Mouse (Mus musculus) CH12.LX (cell line): ENCODE measurements at regions not wholly inside any gene's neighbourhood (a gene's known extent, or its start where the extent isn't known, plus 50 kb on each side); places are given as distances from the start of the nearest gene placed in this dataset.

Experiments
- DNase-seq: peaks from one replicate; pipeline ENCODE4 v3.0.0-alpha.2; 2013; ENCODE audit errors: extremely low read depth
- H3K27ac ChIP-seq: 2 replicates; pipeline ENCODE4 v1.5.1; 2012; ENCODE audit warnings: low read depth, mild to moderate bottlenecking, control low read depth, moderate library complexity; ENCODE audit not compliant: insufficient read depth
- H3K27me3 ChIP-seq: replicated peaks from 2 replicates; pipeline ENCODE3; 2012; ENCODE audit warnings: inconsistent platforms
- H3K36me3 ChIP-seq, 2 experiments: replicated peaks in 1 of 2; 2 replicates each; pipeline versions ENCODE3 to v1.6.1; 2012; ENCODE audit warnings: inconsistent platforms in 1 of 2, low read length in 1 of 2, mild to moderate bottlenecking in 1 of 2, mixed read lengths in 1 of 2, moderate library complexity in 1 of 2; ENCODE audit not compliant: control insufficient read depth in 1 of 2, insufficient read depth in 1 of 2
- H3K4me1 ChIP-seq, 2 experiments: 2 replicates each; pipeline ENCODE4 v1.6.1; 2012; ENCODE audit warnings: inconsistent platforms in 1 of 2, moderate library complexity in 1 of 2; ENCODE audit not compliant: insufficient read depth in 2 of 2, control insufficient read depth in 1 of 2
- H3K4me2 ChIP-seq: 2 replicates; pipeline ENCODE4 v1.6.1; 2012; ENCODE audit warnings: low read depth, mild to moderate bottlenecking, control low read depth; ENCODE audit not compliant: poor library complexity, insufficient read depth, severe bottlenecking
- H3K4me3 ChIP-seq, 3 experiments: fragments of 150-350 bp in 1 of 3; sonication (generic) in 1 of 3; replicated peaks in 1 of 3; 2 replicates each; pipeline versions ENCODE3 to v1.5.1; 2011 to 2012; ENCODE audit warnings: low read depth in 2 of 3, low read length in 2 of 3, mild to moderate bottlenecking in 2 of 3, moderate library complexity in 2 of 3, control low read depth in 1 of 3, improper control_type of control experiment in 1 of 3, inconsistent platforms in 1 of 3, mixed read lengths in 1 of 3; ENCODE audit not compliant: poor library complexity in 1 of 3
- H3K79me2 ChIP-seq: replicated peaks from 2 replicates; pipeline ENCODE4 v1.6.1; 2012; ENCODE audit warnings: mild to moderate bottlenecking, moderate library complexity; ENCODE audit not compliant: control insufficient read depth, poor library complexity, insufficient read depth, severe bottlenecking; ENCODE audit errors: extremely low read depth
- H3K9ac ChIP-seq: 2 replicates; pipeline ENCODE4 v1.6.1; 2012; ENCODE audit warnings: low read depth, mild to moderate bottlenecking, control low read depth, moderate library complexity; ENCODE audit not compliant: insufficient read depth
- H3K9me3 ChIP-seq: replicated peaks from 2 replicates; pipeline ENCODE3; 2012; ENCODE audit warnings: low read length, inconsistent platforms, mixed read lengths
- CHD1 ChIP-seq: IDR thresholded peaks from 2 replicates; pipeline ENCODE4 v1.6.1; 2012; ENCODE audit warnings: low read depth, low read length, improper control_type of control experiment, inconsistent platforms
- CTCF ChIP-seq, 2 experiments: IDR thresholded peaks in 1 of 2; conservative IDR thresholded peaks in 1 of 2; 2 replicates each; pipeline ENCODE4 v1.5.1; 2011 to 2012; ENCODE audit warnings: low read depth in 2 of 2, low read length in 2 of 2, improper control_type of control experiment in 1 of 2, inconsistent platforms in 1 of 2, mild to moderate bottlenecking in 1 of 2, moderate library complexity in 1 of 2
- ELF1 ChIP-seq: IDR thresholded peaks from 2 replicates; pipeline ENCODE4 v1.6.1; 2014; ENCODE audit warnings: low read depth, mild to moderate bottlenecking, inconsistent platforms, low read length, improper control_type of control experiment
- EP300 ChIP-seq: IDR thresholded peaks from 2 replicates; pipeline ENCODE4 v1.6.1; 2011; ENCODE audit warnings: low read length, improper control_type of control experiment
- ETS1 ChIP-seq: conservative IDR thresholded peaks from 2 replicates; pipeline ENCODE4 v1.6.1; 2012; ENCODE audit warnings: low read depth, mild to moderate bottlenecking, inconsistent platforms, low read length, improper control_type of control experiment, moderate library complexity
- HCFC1 ChIP-seq: IDR thresholded peaks from 2 replicates; pipeline ENCODE4 v1.6.1; 2012; ENCODE audit warnings: low read depth, mild to moderate bottlenecking, inconsistent platforms, low read length, improper control_type of control experiment
- JUND ChIP-seq: conservative IDR thresholded peaks from 2 replicates; pipeline ENCODE4 v1.6.1; 2011; ENCODE audit warnings: low read depth, low read length, improper control_type of control experiment
- MAFK ChIP-seq: IDR thresholded peaks from 2 replicates; pipeline ENCODE4 v1.6.1; 2011; ENCODE audit warnings: low read length, improper control_type of control experiment; ENCODE audit not compliant: insufficient replicate concordance
- MAZ ChIP-seq: IDR thresholded peaks from 2 replicates; pipeline ENCODE4 v1.6.1; 2012; ENCODE audit warnings: low read depth, mild to moderate bottlenecking, inconsistent platforms, low read length, improper control_type of control experiment, moderate library complexity
- MEF2A ChIP-seq: IDR thresholded peaks from 2 replicates; pipeline ENCODE4 v1.6.1; 2014; ENCODE audit warnings: low read depth, mild to moderate bottlenecking, inconsistent platforms, low read length, improper control_type of control experiment, borderline replicate concordance
- MXI1 ChIP-seq: IDR thresholded peaks from 2 replicates; pipeline ENCODE4 v1.6.1; 2011; ENCODE audit warnings: mild to moderate bottlenecking, low read depth, low read length, improper control_type of control experiment
- PAX5 ChIP-seq: IDR thresholded peaks from 2 replicates; pipeline ENCODE4 v1.6.1; 2012; ENCODE audit warnings: low read length, inconsistent platforms, mixed read lengths
- POLR2A ChIP-seq: IDR thresholded peaks from 2 replicates; pipeline ENCODE4 v1.6.1; 2011; ENCODE audit warnings: low read depth, mild to moderate bottlenecking, improper control_type of control experiment, low read length
- RAD21 ChIP-seq: IDR thresholded peaks from 2 replicates; pipeline ENCODE4 v1.6.1; 2011; ENCODE audit warnings: low read depth, mild to moderate bottlenecking, low read length, improper control_type of control experiment, moderate library complexity
- RCOR1 ChIP-seq: conservative IDR thresholded peaks from 2 replicates; pipeline ENCODE4 v1.6.1; 2012; ENCODE audit warnings: low read depth, mild to moderate bottlenecking, inconsistent platforms, low read length, improper control_type of control experiment
- SIN3A ChIP-seq: IDR thresholded peaks from 2 replicates; pipeline ENCODE4 v1.6.1; 2012; ENCODE audit warnings: low read length, improper control_type of control experiment, inconsistent platforms
- SMC3 ChIP-seq: IDR thresholded peaks from 2 replicates; pipeline ENCODE4 v1.6.1; 2011; ENCODE audit warnings: low read depth, low read length, improper control_type of control experiment
- TBP ChIP-seq: conservative IDR thresholded peaks from 2 replicates; pipeline ENCODE4 v1.6.1; 2011; ENCODE audit warnings: low read depth, low read length, improper control_type of control experiment
- TCF12 ChIP-seq: IDR thresholded peaks from 2 replicates; pipeline ENCODE4 v1.6.1; 2014; ENCODE audit warnings: low read depth, mild to moderate bottlenecking, inconsistent platforms, low read length, improper control_type of control experiment
- UBTF ChIP-seq: IDR thresholded peaks from 2 replicates; pipeline ENCODE4 v1.6.1; 2012; ENCODE audit warnings: low read depth, mild to moderate bottlenecking, inconsistent platforms, low read length, improper control_type of control experiment, moderate library complexity
- USF1 ChIP-seq: IDR thresholded peaks from 2 replicates; pipeline ENCODE4 v1.6.1; 2014; ENCODE audit warnings: low read depth, mild to moderate bottlenecking, inconsistent platforms, low read length, improper control_type of control experiment
- ZKSCAN1 ChIP-seq: IDR thresholded peaks from 2 replicates; pipeline ENCODE4 v1.6.1; 2012; ENCODE audit warnings: low read depth, inconsistent platforms, low read length, improper control_type of control experiment, borderline replicate concordance
- ZNF384 ChIP-seq: IDR thresholded peaks from 2 replicates; pipeline ENCODE4 v1.6.1; 2012; ENCODE audit warnings: low read depth, low read length, improper control_type of control experiment, inconsistent platforms
- dilution Hi-C: fragments of 300-500 bp; cut with MboI; formaldehyde crosslinking; loops from 2 replicates; pipeline ENCODE4 v1.14.3; 2020; ENCODE audit warnings: low sequenced_read_pairs; ENCODE audit not compliant: extremely low pct_unique_long_range_greater_than_20kb, extremely low pct_ligation_motif_present
- in situ Hi-C: fragments of 300-500 bp; cut with MboI; formaldehyde crosslinking; loops from 3 replicates; pipeline ENCODE4 v1.14.3; 2019; ENCODE audit warnings: low sequenced_read_pairs, low pct_ligation_motif_present, low pct_unique_long_range_greater_than_20kb, mixed read lengths

DNA sequence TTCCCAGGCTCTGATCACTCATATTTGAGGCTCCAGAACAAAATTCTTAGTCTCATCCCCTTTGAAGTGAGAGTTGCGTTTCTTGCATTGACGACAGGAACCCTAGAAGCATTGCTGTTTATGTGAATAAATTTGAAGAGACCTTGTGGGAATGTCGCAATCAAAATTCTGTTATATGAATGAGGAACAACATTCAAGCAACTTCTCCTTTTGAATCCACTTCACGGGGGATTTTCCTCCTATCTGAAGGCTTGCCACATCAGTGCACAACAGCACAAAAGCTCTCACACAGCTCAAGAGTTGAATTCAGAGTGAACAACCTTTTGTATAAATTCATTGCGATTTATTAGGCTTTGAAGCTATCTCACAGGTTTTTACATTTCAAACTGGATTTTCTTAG is 360.2 kb upstream of the Fbxo33 start:
- in situ Hi-C loops, result no loop called here
- H3K79me2 ChIP-seq, result no peaks in the 10 kb centered on the region
- no peaks in the 10 kb centered on the region for H3K9me3 ChIP-seq
- H3K4me1 ChIP-seq, result no peaks in the 10 kb centered on the region
- H3K36me3 ChIP-seq, result no peaks in the 10 kb centered on the region
- no peak overlapping the region for H3K4me2 ChIP-seq
- no peak overlapping the region for H3K27ac ChIP-seq
- no peak for DNase-seq
- TF ChIP-seq ZKSCAN1, result no peak
- TF ChIP-seq PAX5, result no peak
- TF ChIP-seq RCOR1, result no peak
- TF ChIP-seq JUND, result no peak
- TF ChIP-seq CHD1, result no peak
- TF ChIP-seq USF1, result no peak
- TF ChIP-seq POLR2A, result no peak
- no peak for TF ChIP-seq MXI1
- no peak for TF ChIP-seq TCF12
- TF ChIP-seq SMC3, result no peak
- TF ChIP-seq UBTF, result no peak
- TF ChIP-seq RAD21, result no peak
- no peak for TF ChIP-seq TBP
- TF ChIP-seq MAZ, result no peak
- no peak for TF ChIP-seq HCFC1
- TF ChIP-seq EP300, result no peak
- no peak for TF ChIP-seq ELF1
- TF ChIP-seq CTCF (conservative IDR thresholded peaks at IDR 0.05 in 1 of 2, IDR thresholded peaks at IDR 0.05 in 1 of 2; ENCODE audit: low read depth in 2 of 2, low read length in 2 of 2), result no peak
- no peaks in the 10 kb centered on the region for H3K27me3 ChIP-seq
- dilution Hi-C loops, result no loop called here
- H3K9ac ChIP-seq, result no peak overlapping the region
- H3K4me3 ChIP-seq, result no peak overlapping the region

DNA sequence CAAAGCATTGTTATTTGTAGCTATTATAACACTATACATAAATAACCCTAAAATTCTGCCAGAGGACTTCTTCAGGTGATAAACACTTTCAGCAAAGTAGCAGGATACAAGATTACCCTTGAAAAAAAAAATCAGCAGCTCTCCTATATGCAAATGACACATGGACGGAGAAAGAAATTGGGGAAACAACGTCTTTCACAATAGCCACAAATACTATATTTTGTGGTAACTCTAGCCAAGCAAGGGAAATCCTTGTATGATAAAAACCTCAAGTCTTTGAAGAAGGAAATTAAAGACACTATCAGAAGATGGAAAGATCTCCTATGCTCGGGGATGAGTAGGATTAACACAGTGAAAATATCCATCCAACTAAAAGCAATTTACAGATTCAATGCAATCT is 344.4 kb upstream of the Fbxo33 start:
- H3K9ac ChIP-seq, result no peak overlapping the region
- in situ Hi-C loops (no loop called here), dilution Hi-C loops (no loop called here)
- H3K4me3 ChIP-seq, result no peak overlapping the region
- TF ChIP-seq SMC3, result no peak
- no peak for TF ChIP-seq SIN3A
- TF ChIP-seq ZNF384, result no peak
- no peak for TF ChIP-seq ZKSCAN1
- TF ChIP-seq MEF2A, result no peak
- TF ChIP-seq PAX5, result no peak
- no peak for TF ChIP-seq ETS1
- TF ChIP-seq MAFK, result no peak
- TF ChIP-seq CHD1, result no peak
- H3K4me2 ChIP-seq, result no peak overlapping the region
- H3K79me2 ChIP-seq, result no peaks in the 10 kb centered on the region
- no peaks in the 10 kb centered on the region for H3K9me3 ChIP-seq
- H3K27me3 ChIP-seq, result no peaks in the 10 kb centered on the region
- no peaks in the 10 kb centered on the region for H3K4me1 ChIP-seq
- H3K36me3 ChIP-seq, result no peaks in the 10 kb centered on the region
- H3K27ac ChIP-seq, result no peak overlapping the region
- no peak for DNase-seq
